Comparison of ENCODE assay signal across 8 mouse cellular contexts in genomic region chr6:114893427-114894209, GRCm38 (mm10).
DNase-seq lines count a peak whose midpoint lies in the region; ATAC-seq and TF ChIP-seq lines count a peak whose summit lies in the region.

No protein-coding gene starts in this region.

- TF ChIP-seq POLR2A in bone marrow, adult 2 months (IDR thresholded peaks at IDR 0.05; ENCODE audit: borderline replicate concordance, control insufficient read depth, low read depth, low read length): peak; percentile 33; the same call in 1 of the 2 replicates

- no peak overlapping the region for H3K4me3 ChIP-seq in midbrain, embryonic 15.5 days
- no peak overlapping the region for H3K4me3 ChIP-seq in midbrain, embryonic 14.5 days (replicated peaks; ENCODE audit: low read depth, low read length)
- peak overlapping the region; percentile 45 for H3K4me3 ChIP-seq in bone marrow, adult 2 months (replicated peaks; ENCODE audit: control insufficient read depth, low read depth, low read length)
- H3K4me3 ChIP-seq in heart, embryonic 11.5 days (ENCODE audit: low read depth, low read length): no peak overlapping the region
- peak overlapping the region; percentile 89 for H3K4me3 ChIP-seq in megakaryocyte, embryonic 14.5 days (replicated peaks)
- H3K4me3 ChIP-seq in stomach, postnatal 0 days (ENCODE audit: low read depth, low read length): no peak overlapping the region

- no peak for DNase-seq in midbrain, embryonic 14.5 days
- DNase-seq in left cerebral cortex, postnatal 14 days (ENCODE audit: low spot score in 2 of 2): peak; percentile 60 to 75
- DNase-seq in stomach, postnatal 0 days (ENCODE audit: low spot score): no peak

- H3K9ac ChIP-seq in midbrain, embryonic 15.5 days: no peak overlapping the region
- H3K9ac ChIP-seq in midbrain, embryonic 14.5 days (replicated peaks; ENCODE audit: low read length): no peak overlapping the region
- no peak overlapping the region for H3K9ac ChIP-seq in heart, embryonic 11.5 days (ENCODE audit: low read depth, low read length)
- peak overlapping the region; percentile 18; the same call in 1 of the 2 replicates for H3K9ac ChIP-seq in stomach, postnatal 0 days (ENCODE audit: low read length)

- 72% methylated on average over 20 of the region's 20 CpGs for WGBS in midbrain, embryonic 15.5 days
- 70% methylated on average over 20 of the region's 20 CpGs for WGBS in midbrain, embryonic 14.5 days
- 11% methylated on average over 20 of the region's 20 CpGs for WGBS in bone marrow, adult 2 months
- WGBS in heart, embryonic 11.5 days (ENCODE audit: insufficient replicate concordance): 57% methylated on average over 20 of the region's 20 CpGs
- 46% methylated on average over 20 of the region's 20 CpGs for WGBS in stomach, postnatal 0 days

- H3K27ac ChIP-seq in midbrain, embryonic 15.5 days: 0 out of 2 replicates have a peak overlapping the region, but pooled peaks have one; percentile 17
- no peak overlapping the region for H3K27ac ChIP-seq in midbrain, embryonic 14.5 days (replicated peaks; ENCODE audit: low read depth, low read length)
- H3K27ac ChIP-seq in bone marrow, adult 2 months (ENCODE audit: control insufficient read depth, insufficient read depth, low read depth, low read length, poor library complexity): peak overlapping the region; percentile 87
- H3K27ac ChIP-seq in heart, embryonic 11.5 days (ENCODE audit: low read depth, low read length): peak overlapping the region; percentile 32; the same call in 1 of the 2 replicates
- H3K27ac ChIP-seq in stomach, postnatal 0 days (replicated peaks): peak overlapping the region; percentile 69

- H3K4me1 ChIP-seq in midbrain, embryonic 15.5 days: peaks cover 44% of the 10 kb centered on the region
- H3K4me1 ChIP-seq in midbrain, embryonic 14.5 days (ENCODE audit: control insufficient read depth, insufficient read depth, low read length): peaks cover 49% of the 10 kb centered on the region
- peaks cover 21% of the 10 kb centered on the region for H3K4me1 ChIP-seq in bone marrow, adult 2 months (ENCODE audit: control insufficient read depth, insufficient read depth, low read length)
- H3K4me1 ChIP-seq in heart, embryonic 11.5 days (ENCODE audit: control insufficient read depth, insufficient read depth, low read length): peaks cover 70% of the 10 kb centered on the region
- H3K4me1 ChIP-seq in megakaryocyte, embryonic 14.5 days: peaks cover 95% of the 10 kb centered on the region
- peaks cover 19% of the 10 kb centered on the region for H3K4me1 ChIP-seq in stomach, postnatal 0 days (replicated peaks; ENCODE audit: control insufficient read depth, insufficient read depth)

- TF ChIP-seq CTCF in bone marrow, adult 2 months (IDR thresholded peaks at IDR 0.05; ENCODE audit: control insufficient read depth, insufficient read depth, low read length): peak; percentile 26; the same call in 1 of the 2 replicates
- TF ChIP-seq CTCF in stomach, postnatal 0 days (IDR thresholded peaks at IDR 0.05; ENCODE audit: low read depth): peak; percentile 36; the same call in 1 of the 2 replicates

- ATAC-seq in midbrain, embryonic 15.5 days (replicated peaks): no peak
- ATAC-seq in midbrain, embryonic 14.5 days (ENCODE audit: low FRiP score, low TSS enrichment): no peak
- ATAC-seq in heart, embryonic 11.5 days (replicated peaks; ENCODE audit: insufficient number of reproducible peaks, low FRiP score, low TSS enrichment): peak; percentile 70
- peak; percentile 35; the same call in 1 of the 2 replicates for ATAC-seq in stomach, postnatal 0 days (ENCODE audit: low FRiP score, low TSS enrichment)
- ATAC-seq in erythroid progenitor cell, adult 5-6 weeks (replicated peaks; ENCODE audit: low FRiP score, poor library complexity, severe bottlenecking): no peak

- intact Hi-C loops in left cerebral cortex, postnatal 14 days (cut with DNase I): no loop called here

- no peaks in the 10 kb centered on the region for H3K27me3 ChIP-seq in midbrain, embryonic 15.5 days (replicated peaks)
- no peaks in the 10 kb centered on the region for H3K27me3 ChIP-seq in midbrain, embryonic 14.5 days (ENCODE audit: control insufficient read depth, insufficient read depth, low read length)
- no peaks in the 10 kb centered on the region for H3K27me3 ChIP-seq in heart, embryonic 11.5 days (ENCODE audit: control insufficient read depth, insufficient read depth, low read length)
- no peaks in the 10 kb centered on the region for H3K27me3 ChIP-seq in megakaryocyte, embryonic 14.5 days (replicated peaks)
- no peaks in the 10 kb centered on the region for H3K27me3 ChIP-seq in stomach, postnatal 0 days (ENCODE audit: control insufficient read depth, insufficient read depth, low read length)

- no peaks in the 10 kb centered on the region for H3K36me3 ChIP-seq in midbrain, embryonic 15.5 days (replicated peaks)
- no peaks in the 10 kb centered on the region for H3K36me3 ChIP-seq in midbrain, embryonic 14.5 days (ENCODE audit: control insufficient read depth, insufficient read depth, low read length)
- peaks cover 4% of the 10 kb centered on the region; the same call in 1 of the 2 replicates for H3K36me3 ChIP-seq in heart, embryonic 11.5 days (ENCODE audit: control insufficient read depth, insufficient read depth, low read length)
- peaks cover 78% of the 10 kb centered on the region for H3K36me3 ChIP-seq in megakaryocyte, embryonic 14.5 days (replicated peaks; ENCODE audit: low read length)
- H3K36me3 ChIP-seq in stomach, postnatal 0 days (ENCODE audit: control insufficient read depth, insufficient read depth, low read length): no peaks in the 10 kb centered on the region

- TF ChIP-seq EP300 in stomach, postnatal 0 days (optimal IDR thresholded peaks at IDR 0.05): no peak

- no peaks in the 10 kb centered on the region for H3K9me3 ChIP-seq in midbrain, embryonic 15.5 days
- no peaks in the 10 kb centered on the region for H3K9me3 ChIP-seq in midbrain, embryonic 14.5 days (ENCODE audit: control insufficient read depth, low read length)
- no peaks in the 10 kb centered on the region for H3K9me3 ChIP-seq in heart, embryonic 11.5 days (replicated peaks; ENCODE audit: control insufficient read depth, low read length)
- H3K9me3 ChIP-seq in megakaryocyte, embryonic 14.5 days: no peaks in the 10 kb centered on the region
- no peaks in the 10 kb centered on the region for H3K9me3 ChIP-seq in stomach, postnatal 0 days (ENCODE audit: control insufficient read depth, low read length)

- no peak overlapping the region for H3K4me2 ChIP-seq in midbrain, embryonic 15.5 days
- H3K4me2 ChIP-seq in midbrain, embryonic 14.5 days (ENCODE audit: low read length): no peak overlapping the region
- H3K4me2 ChIP-seq in heart, embryonic 11.5 days: no peak overlapping the region
- no peak overlapping the region for H3K4me2 ChIP-seq in stomach, postnatal 0 days (replicated peaks; ENCODE audit: low read depth)

Comparison
In these comparisons a context has a peak if more than half of its experiments do, and no peak if none do; other contexts are left out.
1. ATAC-seq: peak in heart, embryonic 11.5 days (single experiment) and stomach, postnatal 0 days (single experiment); none in midbrain, embryonic 15.5 days (single experiment), midbrain, embryonic 14.5 days (single experiment) and erythroid progenitor cell, adult 5-6 weeks (single experiment).
2. H3K4me3 ChIP-seq: peak in bone marrow, adult 2 months (single experiment) and megakaryocyte, embryonic 14.5 days (single experiment); none in midbrain, embryonic 15.5 days (single experiment), midbrain, embryonic 14.5 days (single experiment), heart, embryonic 11.5 days (single experiment) and stomach, postnatal 0 days (single experiment).
3. DNase-seq: peak in left cerebral cortex, postnatal 14 days (2 of 2); none in midbrain, embryonic 14.5 days (single experiment) and stomach, postnatal 0 days (single experiment).